Mouse (Mus musculus): ENCODE results near the gene Rnf151.
"Not testable (repeated sequence)": the region's sequence is repeated elsewhere in the genome, so short reads cannot be mapped to it uniquely, and the experiment has no call there.

Rnf151 gene

DNA sequence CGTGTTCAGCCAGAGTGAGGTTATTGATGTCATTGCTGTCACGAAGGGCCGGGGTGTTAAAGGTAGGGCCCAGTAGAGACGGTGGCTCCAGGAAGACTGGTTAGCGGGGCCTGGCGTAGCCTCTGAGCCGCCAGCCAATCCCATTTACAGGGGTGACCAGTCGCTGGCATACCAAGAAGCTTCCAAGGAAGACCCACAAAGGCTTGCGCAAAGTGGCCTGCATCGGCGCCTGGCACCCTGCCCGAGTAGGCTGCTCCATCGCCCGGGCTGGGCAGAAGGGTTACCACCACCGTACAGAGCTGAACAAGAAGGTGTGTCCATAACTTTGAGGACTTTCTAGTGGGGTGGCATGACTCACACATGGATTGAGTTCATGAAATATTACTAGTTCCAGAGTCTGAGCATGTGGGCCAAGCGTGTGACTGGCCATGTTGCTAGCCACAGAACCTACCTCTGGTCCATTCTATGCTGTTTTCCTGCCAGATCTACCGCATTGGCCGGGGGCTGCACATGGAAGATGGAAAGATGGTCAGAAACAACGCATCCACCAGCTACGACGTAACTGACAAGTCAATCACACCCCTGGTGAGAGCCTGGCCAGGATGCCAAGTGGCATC is 15.7 kb upstream of the Rnf151 start:
- no peak for DNase-seq (ENCODE audit: inconsistent age in 2 of 2, low spot score in 1 of 2)

DNA sequence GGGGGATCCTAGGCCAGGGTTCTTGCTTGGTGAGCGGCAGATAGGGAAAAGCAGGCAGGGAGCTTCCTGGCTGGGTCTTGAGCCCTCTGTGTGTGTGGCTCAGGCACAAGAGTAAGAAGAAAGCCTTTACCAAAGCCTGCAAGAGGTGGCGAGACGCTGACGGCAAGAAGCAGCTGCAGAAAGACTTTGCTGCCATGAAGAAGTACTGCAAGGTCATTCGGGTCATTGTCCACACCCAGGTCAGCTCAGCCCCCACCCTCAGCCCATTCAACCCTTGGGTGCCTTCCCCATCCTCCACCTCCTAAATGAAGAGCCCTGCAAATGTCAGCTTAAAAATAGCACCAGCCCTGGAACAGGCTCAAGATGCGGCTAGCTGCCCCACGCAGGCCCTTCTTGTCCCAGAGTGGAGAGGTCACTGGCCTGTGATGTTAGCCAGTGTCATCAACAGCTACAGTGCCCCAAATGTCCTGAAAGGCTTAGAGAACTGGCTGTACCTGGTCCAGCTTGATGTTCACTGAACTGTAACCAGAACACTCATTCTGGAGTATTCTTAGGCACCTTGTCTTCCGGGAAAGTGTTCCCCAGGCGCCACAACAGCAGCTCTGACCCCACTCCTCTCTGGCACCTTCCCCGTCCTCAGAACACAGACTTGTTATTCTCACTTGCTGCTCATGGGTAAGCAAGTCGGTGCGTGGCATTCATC is 14.5 kb upstream of the Rnf151 start:
- peak in 1 of 2 experiments; percentile 61 for DNase-seq (ENCODE audit: inconsistent age in 2 of 2, low spot score in 1 of 2)

DNA sequence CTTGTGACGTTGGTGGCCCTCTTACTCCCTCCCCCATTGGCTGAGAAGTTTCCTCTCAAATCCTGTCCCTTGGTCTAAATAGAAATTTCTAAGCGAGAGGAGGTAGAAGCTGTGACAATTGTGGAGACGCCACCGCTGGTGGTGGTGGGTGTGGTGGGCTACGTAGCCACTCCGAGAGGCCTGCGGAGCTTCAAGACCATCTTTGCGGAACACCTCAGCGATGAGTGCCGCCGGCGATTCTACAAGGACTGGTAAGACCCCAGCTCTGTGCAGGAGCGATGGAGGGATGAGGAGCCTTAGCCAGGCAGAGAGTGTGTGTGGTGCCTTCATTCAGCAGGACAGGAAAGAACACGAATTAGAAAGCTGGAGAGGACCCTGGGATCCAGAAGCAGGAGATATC is 12.9 kb upstream of the Rnf151 start:
- no peak for DNase-seq (ENCODE audit: inconsistent age in 2 of 2, low spot score in 1 of 2)

DNA sequence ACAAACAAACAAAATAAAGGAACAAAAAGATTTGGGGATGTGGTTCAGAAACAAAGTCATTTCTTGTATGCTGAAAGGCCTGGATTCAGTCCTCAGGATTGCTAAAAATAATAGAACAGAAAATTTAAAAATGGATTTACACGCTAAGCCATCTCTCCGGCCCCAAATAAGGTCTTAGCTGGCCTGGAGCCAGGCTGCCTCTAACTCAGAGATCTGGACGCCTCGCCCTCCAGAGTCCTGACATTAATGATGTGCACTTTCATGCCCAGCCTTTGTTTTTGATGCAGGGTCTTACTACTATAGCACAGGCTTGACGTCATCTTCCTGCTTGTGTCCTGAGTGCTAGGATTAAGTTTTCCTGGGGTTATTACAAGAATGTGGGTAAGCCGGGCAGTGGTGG is 11.2 kb upstream of the Rnf151 start:
- DNase-seq (ENCODE audit: inconsistent age in 2 of 2, low spot score in 1 of 2): no peak

DNA sequence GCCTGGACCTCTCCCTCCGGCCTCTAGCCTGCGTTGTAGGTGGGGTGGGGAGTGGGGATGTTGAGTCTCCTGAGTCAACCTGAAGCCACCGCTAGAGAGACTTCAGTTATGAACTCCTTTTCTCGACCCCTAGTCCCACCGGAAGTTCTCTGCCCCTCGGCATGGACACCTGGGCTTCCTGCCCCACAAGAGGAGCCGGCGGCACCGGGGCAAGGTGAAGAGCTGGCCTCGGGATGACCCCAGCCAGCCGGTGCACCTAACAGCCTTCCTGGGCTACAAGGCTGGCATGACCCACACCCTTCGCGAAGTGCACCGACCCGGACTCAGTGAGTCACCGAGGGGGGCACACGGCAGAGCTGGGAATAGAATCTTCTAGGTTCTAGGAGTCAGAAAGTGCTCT is 10.3 kb upstream of the Rnf151 start:
- no peak for DNase-seq (ENCODE audit: inconsistent age in 2 of 2, low spot score in 1 of 2)

DNA sequence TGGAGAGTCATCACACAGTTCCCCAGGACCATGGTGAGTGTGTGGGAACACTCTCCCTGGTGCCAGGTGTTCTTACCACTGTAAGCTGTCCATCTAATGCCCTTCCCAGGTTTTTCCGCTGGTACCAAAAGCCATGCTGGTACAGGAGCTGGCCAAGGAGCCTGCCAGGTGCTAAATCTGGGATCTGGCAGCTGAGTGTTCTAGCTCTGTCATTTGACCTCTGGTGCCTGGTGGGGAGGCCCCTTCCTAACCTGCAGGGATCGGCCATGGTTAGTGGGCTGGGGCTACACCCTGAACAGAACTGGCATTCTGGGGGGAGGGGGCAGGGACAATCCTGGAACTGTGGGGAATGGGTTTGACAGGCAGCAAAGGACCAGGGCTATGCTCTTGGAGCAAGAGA is 9.8 kb upstream of the Rnf151 start, which contains the start of gene Rpl3l:
Rpl3l (plus strand) TSS at position 203 of the 400 bp plus-strand sequence.
- DNase-seq (ENCODE audit: inconsistent age in 2 of 2, low spot score in 1 of 2): no peak

DNA sequence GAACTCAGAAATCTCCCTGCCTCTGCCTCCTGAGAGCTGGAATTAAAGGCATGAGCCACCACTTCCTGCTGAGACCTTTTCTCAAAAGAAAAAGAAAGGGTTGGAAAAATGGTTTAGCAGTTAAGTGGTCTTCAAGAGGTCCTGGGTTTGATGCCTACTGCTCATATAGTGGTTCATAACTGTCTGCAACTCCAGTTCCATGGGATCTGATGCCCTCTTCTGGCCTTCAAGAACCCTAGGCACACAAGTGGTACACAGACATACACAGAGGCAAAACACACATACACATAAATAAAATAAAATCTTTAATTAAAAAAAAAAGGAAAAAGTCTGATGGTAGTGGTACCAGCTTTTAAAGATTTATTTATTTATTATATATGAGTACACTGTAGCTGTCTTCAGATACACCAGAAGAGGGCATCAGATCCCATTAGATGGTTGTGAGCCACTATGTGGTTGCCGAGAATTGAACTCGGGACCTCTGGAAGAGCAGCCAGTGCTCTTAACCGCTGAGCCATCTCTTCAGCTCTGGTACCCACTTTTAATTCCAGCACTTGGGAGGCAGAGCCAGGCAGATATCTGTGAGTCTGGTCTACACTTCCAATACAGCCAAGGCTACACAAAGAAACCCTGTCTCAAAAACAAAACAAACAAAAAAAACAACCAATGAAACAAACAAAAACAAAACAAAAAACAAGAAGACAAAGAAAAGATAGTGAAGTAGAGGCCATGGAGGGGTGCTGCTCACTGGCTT is 8.0 kb upstream of the Rnf151 start:
- DNase-seq (ENCODE audit: inconsistent age in 2 of 2, low spot score in 1 of 2): no peak

DNA sequence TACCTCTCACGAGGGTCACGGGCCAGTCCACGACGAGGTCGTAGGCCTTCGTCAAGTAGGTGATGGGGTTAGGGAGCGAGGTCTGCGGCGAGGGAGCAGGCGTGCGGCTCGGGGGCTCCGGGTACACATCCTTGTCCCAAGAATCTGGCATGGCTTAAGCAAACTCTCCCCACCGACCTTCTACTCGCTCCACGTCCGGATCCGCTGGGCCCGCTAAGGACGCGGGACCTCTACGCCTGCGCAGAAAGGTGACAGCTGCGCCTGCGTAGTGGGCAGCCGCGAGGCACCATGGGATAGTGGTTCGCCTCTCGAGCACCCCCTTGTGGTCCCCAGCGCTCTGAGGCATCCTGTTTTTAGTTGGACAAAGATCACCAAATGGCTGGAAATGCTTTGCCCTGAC is 6.3 kb upstream of the Rnf151 start, which contains the start of gene Ndufb10:
Ndufb10 (minus strand) TSS at position 295 of the 400 bp plus-strand sequence.
- peak; percentile 95 to 99 for DNase-seq (ENCODE audit: inconsistent age in 2 of 2, low spot score in 1 of 2)

DNA sequence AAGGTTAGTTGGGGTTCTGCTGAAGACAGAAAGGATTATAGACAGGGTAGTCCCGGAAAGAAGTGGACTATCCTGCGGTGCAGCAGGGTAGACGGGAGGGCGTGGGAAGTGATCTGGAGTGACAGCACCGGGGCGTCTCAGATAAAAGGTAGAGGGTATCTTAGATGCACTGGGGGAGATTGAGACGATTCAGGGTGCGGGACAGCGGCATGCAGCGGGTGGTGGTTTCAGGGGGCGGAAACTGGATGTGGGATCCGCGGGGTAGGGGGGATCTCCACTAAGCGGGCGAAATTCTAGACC is 6.0 kb upstream of the Rnf151 start:
- DNase-seq (ENCODE audit: inconsistent age in 2 of 2, low spot score in 1 of 2): no peak

DNA sequence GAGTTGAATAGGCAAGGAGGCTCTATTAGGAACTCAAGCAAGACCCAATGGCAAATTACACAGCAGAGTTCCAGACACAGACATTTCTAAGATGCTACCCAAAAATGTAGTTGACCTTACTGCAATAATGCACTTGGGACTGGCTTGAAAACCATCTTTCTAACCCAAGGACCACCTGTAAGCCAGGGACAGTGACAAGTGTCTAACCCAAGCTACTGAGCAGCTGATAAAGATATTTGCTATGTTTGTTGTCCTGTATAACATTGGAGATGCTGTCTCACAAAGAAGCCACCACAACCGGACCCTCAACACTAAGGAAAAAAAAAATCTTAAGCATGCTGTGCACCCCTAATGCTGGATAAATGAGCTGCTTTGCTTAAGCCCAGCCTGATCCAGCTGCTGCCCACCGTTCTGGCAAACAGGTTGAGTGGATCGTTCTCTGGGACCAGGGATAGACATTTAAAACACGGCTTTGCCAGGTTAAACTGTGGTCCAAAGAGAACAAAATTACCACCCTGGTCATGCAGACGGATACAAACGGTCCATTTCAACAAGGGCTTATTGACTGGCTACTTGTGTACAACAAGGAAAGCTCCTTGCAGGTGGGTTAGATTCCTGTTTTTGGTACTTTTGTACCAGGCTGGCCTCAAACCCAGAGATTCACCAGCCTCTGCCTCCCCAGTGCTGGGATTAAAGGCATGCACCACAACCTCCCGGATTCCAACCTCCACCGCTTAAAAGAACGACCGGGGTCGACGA is 5.4 kb upstream of the Rnf151 start:
- peak in 1 of 2 experiments; percentile 33 for DNase-seq (ENCODE audit: inconsistent age in 2 of 2, low spot score in 1 of 2)

DNA sequence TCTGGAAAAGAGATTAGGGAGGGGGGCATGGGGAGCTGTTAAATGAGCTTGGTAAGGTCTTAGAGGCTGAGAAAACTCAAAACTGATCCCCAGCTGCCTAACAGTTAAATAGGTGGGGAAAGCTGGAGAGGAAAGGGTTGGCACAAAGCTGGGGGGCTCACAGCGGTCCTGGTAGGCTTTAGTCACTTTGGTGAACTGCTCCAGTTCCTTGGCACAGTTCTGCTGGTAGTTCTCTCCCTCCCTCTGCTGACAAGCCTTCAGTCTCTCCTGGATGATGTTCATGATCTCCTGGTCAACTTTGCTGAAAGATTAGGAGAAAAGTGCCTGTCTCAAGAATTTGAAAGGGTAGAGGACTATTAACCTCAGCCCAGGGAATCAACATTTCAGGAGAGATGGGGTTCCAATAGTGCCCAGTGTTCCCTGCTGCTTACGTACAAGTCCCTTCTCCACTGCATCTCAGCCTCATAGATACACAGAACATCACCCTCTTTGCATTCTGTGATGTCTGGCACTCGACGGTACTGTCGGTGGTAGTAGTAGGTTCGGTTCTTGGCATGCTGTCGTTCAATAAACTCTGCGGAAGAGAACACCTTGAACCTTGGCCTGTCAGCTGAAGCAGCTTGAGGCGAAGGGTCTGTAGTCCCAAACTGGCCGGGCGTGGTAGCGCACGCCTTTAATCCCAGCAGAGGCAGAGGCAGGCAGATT is 4.5 kb upstream of the Rnf151 start:
- DNase-seq (ENCODE audit: inconsistent age in 2 of 2, low spot score in 1 of 2): no peak

DNA sequence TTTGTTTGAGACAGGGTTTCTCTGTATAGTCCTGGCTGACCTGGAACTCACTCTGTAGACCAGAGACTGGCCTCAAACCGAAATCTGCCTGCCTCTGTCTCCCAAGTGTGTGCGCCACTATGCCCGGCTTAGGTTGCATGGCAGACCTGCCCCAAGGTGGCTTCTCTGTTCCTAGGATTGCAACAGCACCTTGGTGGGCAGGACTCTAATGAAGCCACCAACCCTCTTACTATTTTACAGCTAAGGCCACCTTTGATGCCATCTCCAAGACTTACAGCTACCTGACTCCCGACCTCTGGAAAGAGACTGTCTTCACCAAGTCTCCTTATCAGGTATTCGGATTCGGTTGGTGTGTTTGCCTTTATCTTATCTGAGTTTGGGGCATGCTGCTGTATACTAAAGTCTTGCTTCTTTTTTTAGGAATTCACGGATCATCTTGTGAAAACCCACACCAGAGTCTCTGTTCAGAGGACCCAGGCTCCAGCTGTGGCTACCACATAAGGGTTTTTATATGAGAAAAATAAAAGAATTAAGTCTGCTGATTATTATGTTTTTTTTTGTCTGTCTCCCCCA is 3.6 kb upstream of the Rnf151 start:
- not testable (repeated sequence) for DNase-seq (ENCODE audit: inconsistent age in 2 of 2, low spot score in 1 of 2)

DNA sequence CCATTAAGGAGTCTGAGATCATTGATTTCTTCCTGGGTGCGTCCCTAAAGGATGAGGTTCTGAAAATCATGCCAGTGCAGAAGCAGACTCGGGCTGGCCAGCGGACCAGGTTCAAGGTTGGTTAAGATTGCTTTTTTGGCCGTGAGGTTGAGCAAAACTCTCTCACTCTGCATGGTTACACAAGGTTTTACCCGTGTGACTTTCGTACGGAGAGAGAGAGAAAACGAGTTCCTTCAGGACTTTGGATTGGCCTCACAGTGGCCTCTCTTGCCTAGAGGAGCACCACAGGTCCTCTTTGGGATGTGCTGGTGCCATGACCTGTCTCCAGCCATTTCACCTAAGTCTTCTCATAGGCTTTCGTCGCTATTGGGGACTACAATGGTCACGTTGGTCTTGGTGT is 2.8 kb upstream of the Rnf151 start:
- peak in 1 of 2 experiments; percentile 80 for DNase-seq (ENCODE audit: inconsistent age in 2 of 2, low spot score in 1 of 2)

DNA sequence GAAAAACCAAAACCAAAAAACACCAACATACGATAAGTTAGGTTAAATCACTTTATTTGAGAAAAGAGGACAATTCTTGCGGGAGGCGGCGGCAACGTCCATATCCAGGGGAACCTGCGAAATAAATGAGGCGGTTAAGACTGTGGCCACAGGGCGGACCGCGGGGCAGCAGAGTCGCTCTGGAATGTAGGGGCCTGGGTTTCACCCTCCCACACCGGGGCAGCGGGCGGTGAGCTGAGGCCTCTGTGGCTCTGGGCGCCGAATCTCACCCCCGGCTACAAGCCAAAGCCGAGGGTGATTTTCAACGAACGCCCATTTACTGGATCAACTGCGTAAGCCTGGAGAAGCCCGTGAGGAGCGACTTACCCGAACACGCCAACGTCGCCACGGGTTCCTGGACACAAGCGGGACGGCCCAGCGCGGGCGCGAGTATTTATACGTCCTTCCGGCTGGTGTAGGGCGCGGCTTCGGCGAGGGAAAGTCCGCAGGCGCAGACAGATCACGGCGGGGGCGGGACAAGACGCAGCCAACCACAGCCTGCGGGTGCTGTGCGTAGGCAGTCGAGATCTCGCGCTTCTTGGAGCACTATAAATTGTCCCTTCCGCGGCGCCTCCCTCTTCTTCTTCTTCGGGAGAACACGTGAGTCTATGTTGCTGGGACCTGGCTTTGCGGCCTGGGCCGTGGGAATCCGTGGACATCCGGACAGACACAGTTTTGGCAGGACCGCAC is 1.8 kb upstream of the Rnf151 start:
- peak; percentile 99 for DNase-seq (ENCODE audit: inconsistent age in 2 of 2, low spot score in 1 of 2)

DNA sequence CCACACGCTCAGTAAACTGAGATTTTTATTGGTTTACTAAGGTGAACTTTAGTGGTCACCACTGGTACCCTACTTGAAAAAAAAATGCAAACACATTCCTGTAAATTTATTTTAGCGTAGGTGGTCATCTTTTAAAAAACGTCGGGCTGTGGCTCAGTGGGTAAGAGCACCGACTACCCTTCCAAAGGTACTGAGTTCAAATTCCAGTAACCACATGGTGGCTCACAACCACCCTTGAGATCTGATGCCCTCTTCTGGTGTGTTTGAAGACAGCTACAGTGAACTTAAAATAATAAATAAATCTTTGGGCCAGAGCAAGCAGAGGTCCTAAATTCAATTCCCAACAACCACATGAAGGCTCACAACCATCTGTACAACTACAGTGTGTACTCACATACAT is 1.1 kb upstream of the Rnf151 start:
- not testable (repeated sequence) for DNase-seq (ENCODE audit: inconsistent age in 2 of 2, low spot score in 1 of 2)

DNA sequence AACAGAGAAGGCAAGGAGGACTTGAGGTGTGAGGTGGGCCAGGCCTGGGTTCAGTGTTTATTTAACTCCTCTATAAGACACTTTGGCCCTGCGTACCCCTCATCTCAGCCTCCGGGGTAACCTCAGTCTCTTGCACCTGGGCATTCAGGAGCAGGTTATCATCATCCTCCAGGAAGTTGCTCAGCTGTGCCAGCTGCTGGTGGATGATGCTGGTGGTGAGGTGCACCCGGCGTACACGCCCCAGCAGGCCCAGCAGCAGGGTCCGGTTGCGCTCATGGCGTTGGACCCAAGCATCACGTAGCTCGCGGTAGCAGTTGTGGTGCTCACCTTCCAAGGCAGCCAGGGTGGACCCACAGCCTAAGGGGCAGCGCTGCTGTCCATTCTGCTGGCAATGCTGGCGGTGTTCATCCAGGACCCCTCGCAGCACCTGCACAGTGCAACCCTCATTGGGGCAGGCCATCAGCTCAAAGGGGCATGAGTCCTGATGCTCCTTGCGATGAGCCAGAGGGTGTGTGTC is 1.6 kb downstream of the Rnf151 start:
- no peak for DNase-seq (ENCODE audit: inconsistent age in 2 of 2, low spot score in 1 of 2)

DNA sequence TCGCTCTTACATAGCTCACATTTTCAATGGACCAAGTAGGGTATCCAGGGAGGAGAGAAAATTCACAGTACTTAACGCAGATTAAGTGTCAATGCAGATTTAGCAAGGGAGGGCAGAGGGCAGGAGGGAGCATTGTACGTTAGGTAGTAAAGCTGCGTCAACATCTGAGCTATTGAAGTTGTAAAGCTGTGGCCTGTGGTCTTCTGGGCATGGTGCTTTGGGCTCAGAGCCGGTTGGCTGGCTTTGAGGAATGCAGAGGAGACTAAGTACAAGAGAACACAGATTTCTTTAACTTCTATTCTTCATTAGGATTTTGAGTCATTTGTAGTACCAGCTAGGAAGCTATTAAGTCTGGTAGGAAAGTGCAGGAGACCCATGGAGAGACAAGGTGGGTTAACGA is 2.3 kb downstream of the Rnf151 start:
- no peak for DNase-seq (ENCODE audit: inconsistent age in 2 of 2, low spot score in 1 of 2)

DNA sequence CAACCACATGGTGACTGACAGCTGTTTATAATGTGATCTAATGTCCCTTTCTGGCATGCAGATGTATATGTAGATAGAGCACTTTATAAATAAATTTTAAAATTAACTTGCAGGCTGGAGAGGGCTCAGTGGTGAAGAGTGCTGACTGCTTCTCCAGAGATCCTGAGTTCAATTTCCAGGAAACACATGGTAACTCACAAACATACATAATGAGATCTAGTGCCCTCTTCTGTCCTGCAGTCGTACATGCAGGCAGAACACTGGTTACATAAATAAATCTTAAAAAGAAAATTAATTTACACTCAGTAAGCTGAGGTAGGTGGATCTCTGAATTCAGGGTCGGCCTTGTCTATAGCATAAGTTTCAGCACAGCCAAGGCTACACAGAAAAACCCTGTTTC is 9.2 kb downstream of the Rnf151 start:
- DNase-seq (ENCODE audit: inconsistent age in 2 of 2, low spot score in 1 of 2): peak in 1 of 2 experiments; percentile 53

DNA sequence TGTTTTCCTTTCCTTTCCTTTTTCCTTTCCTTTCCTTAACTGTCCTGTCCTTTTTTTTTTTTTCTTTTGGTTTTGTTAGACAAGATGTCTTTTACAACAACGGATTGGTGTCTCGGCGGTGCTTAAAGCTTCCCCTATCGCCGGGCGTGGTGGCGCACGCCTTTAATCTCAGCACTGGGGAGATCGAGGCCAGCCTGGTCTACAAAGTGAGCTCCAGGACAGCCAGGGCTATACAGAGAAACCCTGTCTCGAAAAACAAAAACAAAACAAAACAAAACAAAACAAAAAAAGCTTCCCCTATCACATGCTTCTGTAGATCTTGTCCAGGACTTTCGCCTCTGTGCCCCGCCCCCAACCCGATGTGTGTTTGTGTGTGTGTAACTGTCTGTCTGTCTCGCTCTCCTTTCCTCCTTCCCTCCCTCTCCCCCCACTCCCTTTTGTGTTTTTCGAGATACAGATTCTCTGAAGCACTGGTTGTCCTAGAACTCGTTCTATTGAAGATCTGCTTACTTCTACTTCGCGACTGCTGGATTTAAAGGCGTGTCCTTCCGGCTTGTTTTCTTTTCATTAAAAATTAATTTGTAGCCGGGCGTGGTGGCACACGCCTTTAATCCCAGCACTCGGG is 9.9 kb downstream of the Rnf151 start:
- DNase-seq (ENCODE audit: inconsistent age in 2 of 2, low spot score in 1 of 2): no peak
